Mouse (Mus musculus) MEL (cell line): ENCODE data around the gene Rassf2. TPM values are rescaled to one million over a fixed set of nuclear protein-coding genes. Genes with fewer than 3 reads are reported as not detected.

Source experiments
- DNase-seq: peaks from one replicate; pipeline ENCODE4 v3.0.0; 2011; ENCODE audit warnings: low read depth, low spot score
- H3K27ac ChIP-seq: 2 replicates; pipeline ENCODE4 v1.5.1; 2012; ENCODE audit warnings: low read depth, mild to moderate bottlenecking, control low read depth, low read length, moderate library complexity; ENCODE audit not compliant: control insufficient read depth
- H3K27me3 ChIP-seq, 2 experiments: fragments of 150-350 bp in 1 of 2; sonication (generic) in 1 of 2; 2 replicates each; pipeline ENCODE4 v1.6.1; 2012; ENCODE audit warnings: low read length in 2 of 2, mild to moderate bottlenecking in 2 of 2, improper control_type of control experiment in 1 of 2, moderate library complexity in 1 of 2; ENCODE audit not compliant: insufficient read depth in 2 of 2, control insufficient read depth in 1 of 2
- H3K36me3 ChIP-seq, 2 experiments: 2 replicates each; pipeline ENCODE4 v1.6.1; 2012 to 2014; ENCODE audit warnings: low read length in 2 of 2, improper control_type of control experiment in 1 of 2, inconsistent platforms in 1 of 2, mild to moderate bottlenecking in 1 of 2; ENCODE audit not compliant: insufficient read depth in 2 of 2, control insufficient read depth in 1 of 2
- H3K4me1 ChIP-seq, 2 experiments: fragments of 150-350 bp in 1 of 2; sonication (generic) in 1 of 2; 2 replicates each; pipeline ENCODE4 v1.6.1; 2012; ENCODE audit warnings: low read length in 2 of 2, improper control_type of control experiment in 1 of 2, mild to moderate bottlenecking in 1 of 2; ENCODE audit not compliant: insufficient read depth in 2 of 2, control insufficient read depth in 1 of 2
- H3K4me3 ChIP-seq, 2 experiments: fragments of 150-350 bp in 1 of 2; sonication (generic) in 1 of 2; 2 replicates each; pipeline ENCODE4 v1.5.1; 2012; ENCODE audit warnings: low read depth in 2 of 2, low read length in 2 of 2, mild to moderate bottlenecking in 2 of 2, moderate library complexity in 2 of 2, control low read depth in 1 of 2, improper control_type of control experiment in 1 of 2; ENCODE audit not compliant: control insufficient read depth in 1 of 2, insufficient read depth in 1 of 2
- H3K79me2 ChIP-seq: 2 replicates; pipeline ENCODE4 v1.6.1; 2012; ENCODE audit warnings: mild to moderate bottlenecking, low read length, moderate library complexity; ENCODE audit not compliant: control insufficient read depth, poor library complexity, insufficient read depth
- H3K9ac ChIP-seq: 2 replicates; pipeline ENCODE4 v1.6.1; 2012; ENCODE audit warnings: low read depth, mild to moderate bottlenecking, control low read depth, low read length, moderate library complexity; ENCODE audit not compliant: control insufficient read depth, poor library complexity, severe bottlenecking
- H3K9me3 ChIP-seq: fragments of 150-350 bp; sonication (generic); replicated peaks from 2 replicates; pipeline ENCODE4 v1.6.1; 2012; ENCODE audit warnings: mild to moderate bottlenecking, low read length, improper control_type of control experiment, moderate library complexity; ENCODE audit not compliant: insufficient read depth
- CHD2 ChIP-seq: IDR thresholded peaks from 2 replicates; pipeline ENCODE4 v1.6.1; 2011; ENCODE audit warnings: low read length, improper control_type of control experiment
- E2F4 ChIP-seq: IDR thresholded peaks from 2 replicates; pipeline ENCODE4 v1.6.1; 2011; ENCODE audit warnings: low read depth, low read length, improper control_type of control experiment, borderline replicate concordance
- ELF1 ChIP-seq: IDR thresholded peaks from 2 replicates; pipeline ENCODE4 v1.6.1; 2014; ENCODE audit warnings: low read depth, mild to moderate bottlenecking, inconsistent platforms, low read length, improper control_type of control experiment, moderate library complexity
- EP300 ChIP-seq, 2 experiments: IDR thresholded peaks; 2 replicates each; pipeline ENCODE4 v1.6.1; 2011; ENCODE audit warnings: improper control_type of control experiment in 2 of 2, low read length in 2 of 2, low read depth in 1 of 2, mild to moderate bottlenecking in 1 of 2
- GABPA ChIP-seq: IDR thresholded peaks from 2 replicates; pipeline ENCODE4 v1.6.1; 2012; ENCODE audit warnings: low read depth, mild to moderate bottlenecking, inconsistent platforms, low read length, improper control_type of control experiment, moderate library complexity
- GATA1 ChIP-seq: IDR thresholded peaks from 2 replicates; pipeline ENCODE4 v1.6.1; 2011; ENCODE audit warnings: low read depth, low read length, improper control_type of control experiment
- JUND ChIP-seq: IDR thresholded peaks from 2 replicates; pipeline ENCODE4 v1.6.1; 2011; ENCODE audit warnings: low read depth, mild to moderate bottlenecking, improper control_type of control experiment, low read length
- KAT2A ChIP-seq: conservative IDR thresholded peaks from 2 replicates; pipeline ENCODE4 v1.6.1; 2012; ENCODE audit warnings: low read depth, low read length, improper control_type of control experiment, inconsistent platforms
- MAFK ChIP-seq: IDR thresholded peaks from 2 replicates; pipeline ENCODE4 v1.6.1; 2011; ENCODE audit warnings: low read depth, mild to moderate bottlenecking, low read length, improper control_type of control experiment, borderline replicate concordance
- MAX ChIP-seq: IDR thresholded peaks from 2 replicates; pipeline ENCODE4 v1.6.1; 2011; ENCODE audit warnings: low read length, improper control_type of control experiment
- MAZ ChIP-seq: IDR thresholded peaks from 2 replicates; pipeline ENCODE4 v1.6.1; 2012; ENCODE audit warnings: low read depth, mild to moderate bottlenecking, inconsistent platforms, low read length, improper control_type of control experiment
- MXI1 ChIP-seq: IDR thresholded peaks from 2 replicates; pipeline ENCODE4 v1.6.1; 2011; ENCODE audit warnings: mild to moderate bottlenecking, low read depth, low read length, improper control_type of control experiment
- POLR2AphosphoS2 ChIP-seq: IDR thresholded peaks from 2 replicates; pipeline ENCODE4 v1.6.1; 2011; ENCODE audit warnings: low read length, improper control_type of control experiment
- RAD21 ChIP-seq: IDR thresholded peaks from 2 replicates; pipeline ENCODE4 v1.6.1; 2011; ENCODE audit warnings: mild to moderate bottlenecking, low read depth, low read length, improper control_type of control experiment
- RCOR1 ChIP-seq: IDR thresholded peaks from 2 replicates; pipeline ENCODE4 v1.6.1; 2012; ENCODE audit warnings: low read depth, mild to moderate bottlenecking, inconsistent platforms, low read length, improper control_type of control experiment
- SIN3A ChIP-seq: IDR thresholded peaks from 2 replicates; pipeline ENCODE4 v1.6.1; 2012; ENCODE audit warnings: low read length, improper control_type of control experiment, inconsistent platforms
- TAL1 ChIP-seq: IDR thresholded peaks from 2 replicates; pipeline ENCODE4 v1.6.1; 2012; ENCODE audit warnings: mild to moderate bottlenecking, inconsistent platforms, low read length, moderate library complexity, mixed read lengths
- TCF12 ChIP-seq: IDR thresholded peaks from 2 replicates; pipeline ENCODE4 v1.6.1; 2014; ENCODE audit warnings: low read depth, mild to moderate bottlenecking, inconsistent platforms, low read length, improper control_type of control experiment, moderate library complexity
- UBTF ChIP-seq: IDR thresholded peaks from 2 replicates; pipeline ENCODE4 v1.6.1; 2012; ENCODE audit warnings: low read depth, mild to moderate bottlenecking, inconsistent platforms, low read length, improper control_type of control experiment, moderate library complexity, borderline replicate concordance; ENCODE audit not compliant: insufficient read depth
- USF1 ChIP-seq: IDR thresholded peaks from 2 replicates; pipeline ENCODE4 v1.6.1; 2014; ENCODE audit warnings: low read depth, mild to moderate bottlenecking, inconsistent platforms, low read length, improper control_type of control experiment, moderate library complexity
- USF2 ChIP-seq, 2 experiments: IDR thresholded peaks; 2 replicates each; pipeline ENCODE4 v1.6.1; 2011 to 2012; ENCODE audit warnings: improper control_type of control experiment in 2 of 2, low read length in 2 of 2, borderline replicate concordance in 1 of 2, inconsistent platforms in 1 of 2, low read depth in 1 of 2, mild to moderate bottlenecking in 1 of 2; ENCODE audit not compliant: insufficient read depth in 1 of 2
- ZMIZ1 ChIP-seq: IDR thresholded peaks from 2 replicates; pipeline ENCODE4 v1.6.1; 2012; ENCODE audit warnings: low read depth, mild to moderate bottlenecking, inconsistent platforms, low read length, improper control_type of control experiment, moderate library complexity
- ZNF384 ChIP-seq: IDR thresholded peaks from 2 replicates; pipeline ENCODE4 v1.6.1; 2012; ENCODE audit warnings: low read depth, mild to moderate bottlenecking, inconsistent platforms, low read length, improper control_type of control experiment
- polyA plus RNA-seq, 2 experiments: library from polyadenylated mRNA; stranded (reverse) in 1 of 2; unstranded in 1 of 2; fragments of >175 nt in 1 of 2; fragments of >200 nt in 1 of 2; gene quantifications; 2 replicates each; pipeline versions ENCODE4 v1.2.1 to v1.2.4; 2012; ENCODE audit warnings: low replicate concordance in 2 of 2, low read depth in 1 of 2; ENCODE audit not compliant: insufficient read length in 2 of 2, insufficient read depth in 1 of 2, missing spikeins in 1 of 2
- total RNA-seq: library from RNA; depleted of rRNA; stranded (reverse); fragments of 300-350 nt; gene quantifications from 2 replicates; pipeline ENCODE4 v1.2.3, GENCODE M21; 2012

Gene Rassf2
- total and polyA plus RNA-seq, 3 experiments, result 0.69 to 4.1 TPM; not detected in 1

DNA sequence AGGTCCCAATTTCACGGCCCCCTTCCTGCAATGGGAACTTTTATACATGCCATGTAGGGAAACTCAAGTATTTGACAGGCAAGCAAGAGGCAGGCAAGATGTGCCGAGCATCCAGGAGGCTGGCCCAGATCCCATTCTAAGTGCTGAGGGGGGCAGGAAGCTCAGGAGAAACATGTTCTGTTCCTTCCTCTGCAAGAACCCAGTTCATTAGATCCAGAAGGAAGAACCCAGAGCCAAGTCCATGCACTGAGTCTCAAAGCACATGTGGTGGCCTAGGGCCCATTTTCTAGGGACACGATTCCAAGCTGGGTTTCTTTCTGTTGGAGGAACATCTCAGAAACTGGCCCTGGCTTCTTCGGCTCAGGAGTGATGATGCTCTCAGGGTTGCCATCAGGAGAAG, 24.6 kb downstream of the Rassf2 start:
- TF ChIP-seq UBTF, result no peak
- TF ChIP-seq SIN3A, result no peak
- no peak for TF ChIP-seq JUND
- no peak for TF ChIP-seq USF1
- TF ChIP-seq TCF12, result no peak
- TF ChIP-seq ZMIZ1, result no peak
- TF ChIP-seq POLR2AphosphoS2, result no peak
- no peak for TF ChIP-seq RCOR1
- TF ChIP-seq MAZ, result no peak
- no peak for TF ChIP-seq EP300 (IDR thresholded peaks at IDR 0.05; ENCODE audit: low read depth in 1 of 2, low read length in 2 of 2)
- TF ChIP-seq MXI1, result no peak
- TF ChIP-seq ZNF384, result no peak
- TF ChIP-seq RAD21, result no peak
- TF ChIP-seq GABPA, result no peak
- TF ChIP-seq E2F4, result no peak
- no peak for TF ChIP-seq CHD2
- no peak for TF ChIP-seq GATA1
- no peak for TF ChIP-seq ELF1
- H3K27ac ChIP-seq, result no peak overlapping the region
- DNase-seq, result no peak
- H3K36me3 ChIP-seq, result no peaks in the 10 kb centered on the region
- no peak overlapping the region for H3K9ac ChIP-seq
- no peaks in the 10 kb centered on the region for H3K9me3 ChIP-seq
- H3K27me3 ChIP-seq, result no peaks in the 10 kb centered on the region
- no peaks in the 10 kb centered on the region for H3K4me1 ChIP-seq
- H3K79me2 ChIP-seq, result no peaks in the 10 kb centered on the region
- no peak overlapping the region for H3K4me3 ChIP-seq

DNA sequence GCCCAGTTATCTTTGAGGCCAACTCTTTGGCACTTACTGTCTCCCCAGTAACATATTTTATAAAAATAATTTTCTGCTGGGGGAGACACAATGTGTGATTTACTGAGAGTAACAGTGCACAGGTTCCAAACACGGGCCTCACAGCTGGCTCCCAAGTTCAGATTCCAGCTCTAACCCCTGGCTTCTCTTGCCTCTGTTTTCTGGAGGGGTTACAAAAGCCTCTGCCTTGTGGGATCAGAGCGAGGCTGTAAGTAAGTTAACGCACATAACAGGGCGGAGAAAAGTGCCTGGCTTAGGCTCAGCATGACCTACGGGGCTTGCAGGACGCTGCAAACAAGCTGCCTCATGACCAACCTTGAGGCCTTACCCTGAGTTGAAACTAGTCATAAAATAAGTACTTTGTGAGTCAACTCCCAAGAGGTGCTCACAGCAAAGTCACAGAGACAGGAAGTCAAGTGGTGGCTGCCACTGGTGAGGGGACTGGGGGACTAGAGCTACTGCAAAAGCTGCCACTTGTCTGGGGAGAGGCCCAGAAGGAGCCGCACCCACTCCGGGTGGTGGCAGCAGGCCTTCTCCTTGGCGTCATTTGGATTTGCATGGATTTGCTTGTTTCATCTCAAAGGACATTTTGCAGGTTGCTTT, 25.4 kb downstream of the Rassf2 start:
- Histone ChIP-seq H3K4me3 (no peak overlapping the region), H3K27me3 (no peaks in the 10 kb centered on the region), H3K9me3 (no peaks in the 10 kb centered on the region), H3K27ac (no peak overlapping the region), H3K4me1 (no peaks in the 10 kb centered on the region), H3K9ac (no peak overlapping the region), H3K36me3 (no peaks in the 10 kb centered on the region)
- no peak for DNase-seq
- TF ChIP-seq TAL1 (no peak), CHD2 (no peak), MAFK (no peak), USF2 (IDR thresholded peaks at IDR 0.05; ENCODE audit: borderline replicate concordance in 1 of 2, insufficient read depth in 1 of 2, low read depth in 1 of 2, low read length in 2 of 2) (no peak), ZMIZ1 (no peak), KAT2A (no peak), GATA1 (no peak), E2F4 (no peak), MAX (no peak)
- TF ChIP-seq, all 39 proteins: peak for 0
- no peaks in the 10 kb centered on the region for H3K79me2 ChIP-seq
